Mouse (Mus musculus) cerebellum, adult 18-20 months (tissue): Measurements from ENCODE around the gene Cpa2.

ENCODE experiments used
- DNase-seq, 2 experiments: peaks; one replicate each; pipeline ENCODE4 v3.0.0; 2021

Gene Cpa2

GRCm38 (mm10) chr6:30541009-30541799 lies at the start of gene Cpa2:
Gene Cpa2, plus strand, starts transcription at chr6:30541582.
- DNase-seq = no peak

DNA sequence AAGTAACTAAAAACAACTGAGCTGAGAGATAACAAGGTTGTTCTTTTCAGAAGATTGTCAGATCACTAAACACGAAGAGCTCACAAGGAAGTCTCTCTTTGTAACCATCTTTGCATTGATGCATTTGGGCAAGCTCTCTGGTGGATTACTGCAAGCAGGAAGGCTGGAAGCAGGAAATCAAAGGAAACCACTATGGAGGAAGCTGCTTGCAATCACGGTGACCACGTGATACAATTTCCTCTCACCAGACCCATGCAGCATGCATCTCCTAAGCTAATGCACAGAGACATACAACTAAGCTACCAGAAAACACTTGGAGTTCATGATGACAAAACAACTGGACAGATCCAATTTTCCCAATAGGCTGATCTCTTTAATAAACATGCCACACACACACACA lies 42.3 kb upstream of the Cpa2 start:
- no peak for DNase-seq

DNA sequence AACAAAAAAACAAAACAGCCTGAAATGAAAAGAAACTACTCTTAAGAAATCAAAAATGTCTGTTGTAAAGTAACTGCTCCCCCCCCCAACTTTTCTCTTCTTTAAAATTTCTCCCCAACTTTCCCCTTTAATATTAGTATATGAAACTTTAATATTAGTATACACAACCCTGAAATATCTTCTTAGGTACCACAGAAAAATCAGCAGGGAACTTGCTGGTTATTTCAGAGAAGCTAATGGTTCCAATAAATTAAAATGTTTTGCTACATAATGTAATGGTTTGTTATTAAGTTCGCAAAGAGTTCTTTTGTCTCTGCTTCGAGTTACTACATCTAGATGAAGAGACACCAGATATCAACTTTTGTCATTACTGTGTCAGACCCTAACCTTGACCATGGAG lies 32.6 kb upstream of the Cpa2 start:
- no peak for DNase-seq

- DNase-seq = peak; percentile 98 to 99
Observed at GRCm38 (mm10) chr6:30509265-30510239, 31.8 kb upstream of the Cpa2 start, which contains the start of the genes Tmem209 and Ssmem1. Gene Tmem209, minus strand, starts transcription at chr6:30509783. Gene Ssmem1, plus strand, starts transcription at chr6:30509849.

DNA sequence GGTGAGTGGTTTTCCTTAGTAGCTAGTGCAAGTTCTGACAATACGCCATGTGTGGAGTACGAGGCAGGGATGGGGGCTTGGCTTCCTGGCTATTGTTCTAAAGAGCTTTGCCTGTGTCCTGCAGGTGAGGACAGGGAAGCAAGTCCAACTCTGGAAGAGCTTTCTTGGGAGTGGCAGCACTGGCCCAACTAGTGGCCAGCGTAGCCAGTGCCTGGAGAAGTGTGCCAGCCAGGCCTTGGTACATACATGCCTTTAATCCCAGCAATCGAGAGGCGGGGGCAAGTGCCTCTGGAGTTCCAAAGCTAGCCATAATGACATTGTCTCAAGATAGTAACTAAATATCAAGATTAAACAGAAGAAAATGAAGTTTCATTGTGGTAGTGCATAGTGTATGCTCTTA lies 31.1 kb upstream of the Cpa2 start:
- DNase-seq = peak; percentile 8 to 26

GRCm38 (mm10) chr6:30514242-30514641 lies 27.1 kb upstream of the Cpa2 start:
- no peak for DNase-seq

- DNase-seq = no peak
Observed at GRCm38 (mm10) chr6:30520400-30520799, 21.0 kb upstream of the Cpa2 start.

- DNase-seq = no peak
Observed at GRCm38 (mm10) chr6:30525456-30526332, 15.7 kb upstream of the Cpa2 start.

DNA sequence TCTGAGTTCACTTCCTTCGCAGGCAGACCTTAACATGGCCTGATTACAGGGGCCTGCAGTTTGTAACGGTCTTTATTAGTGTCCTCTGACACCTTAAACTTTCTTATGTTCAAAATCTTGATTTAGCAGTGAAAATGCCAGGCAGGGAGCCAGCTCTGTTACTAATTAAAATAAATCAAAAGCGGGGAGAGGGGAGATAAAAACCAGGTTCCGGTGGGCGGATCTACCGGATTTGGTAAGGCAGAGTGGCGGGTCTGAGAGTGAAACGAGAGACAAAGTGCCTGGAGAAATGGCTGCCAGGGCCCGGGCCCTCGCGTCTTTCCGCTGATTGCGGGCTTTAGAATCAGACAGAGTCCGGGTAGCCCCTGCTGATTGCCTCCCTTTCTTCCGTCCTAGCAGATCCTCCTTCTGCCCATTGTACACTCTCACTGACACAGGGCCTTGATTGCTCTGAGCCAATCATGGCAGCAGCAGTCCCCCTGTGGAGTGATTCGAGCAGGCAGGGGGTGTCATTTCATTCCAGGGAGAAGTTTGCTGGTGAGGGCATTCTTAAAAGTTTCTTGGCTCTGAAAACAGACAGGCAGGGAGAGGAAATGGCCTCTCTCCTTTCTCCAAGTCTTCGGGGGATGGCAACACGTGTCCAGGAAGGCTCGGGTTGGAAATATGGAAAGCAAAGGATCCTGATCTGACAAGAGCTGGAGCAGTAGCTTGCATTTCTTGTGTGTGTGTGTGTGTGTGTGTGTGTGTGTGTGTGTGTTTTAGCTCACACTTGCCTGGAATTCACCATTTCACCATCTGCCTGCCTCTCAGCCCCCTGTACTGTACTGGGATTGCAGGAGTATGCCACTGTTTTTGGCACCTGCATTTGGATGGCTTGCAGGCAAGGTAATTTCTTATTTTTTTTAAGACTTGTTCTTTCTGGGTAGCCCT lies 14.5 kb upstream of the Cpa2 start:
- no peak for DNase-seq

GRCm38 (mm10) chr6:30528800-30529199 lies 12.6 kb upstream of the Cpa2 start:
- no peak for DNase-seq

- peak; percentile 71 to 78 for DNase-seq
Observed at GRCm38 (mm10) chr6:30535340-30535739, 6.0 kb upstream of the Cpa2 start.

- no peak for DNase-seq
Observed at GRCm38 (mm10) chr6:30538240-30538639, 3.1 kb upstream of the Cpa2 start.

GRCm38 (mm10) chr6:30538800-30539199 lies 2.6 kb upstream of the Cpa2 start:
- no peak for DNase-seq

- DNase-seq = no peak
Observed at GRCm38 (mm10) chr6:30542277-30542676, 895 bp downstream of the Cpa2 start.

DNA sequence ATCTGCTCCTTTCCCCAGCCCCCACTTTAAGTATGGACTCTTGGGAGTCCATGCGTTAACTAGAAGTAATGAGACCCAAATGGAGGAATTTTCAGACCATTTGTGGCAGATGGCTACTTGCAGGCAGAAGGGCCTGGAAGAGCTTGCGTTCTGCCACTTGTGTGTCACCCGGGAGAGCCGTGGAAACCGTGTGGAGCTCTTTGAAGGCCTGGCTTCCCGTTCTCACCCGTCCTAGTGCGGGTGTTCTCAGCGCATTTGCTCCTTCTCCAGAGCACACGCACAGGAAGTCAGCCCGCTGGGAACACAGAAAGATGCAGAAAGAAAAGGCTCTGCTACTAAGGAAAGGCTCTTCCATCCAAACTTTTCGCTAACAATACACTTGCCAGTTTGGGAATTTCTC lies 1.7 kb downstream of the Cpa2 start:
- no peak for DNase-seq

DNA sequence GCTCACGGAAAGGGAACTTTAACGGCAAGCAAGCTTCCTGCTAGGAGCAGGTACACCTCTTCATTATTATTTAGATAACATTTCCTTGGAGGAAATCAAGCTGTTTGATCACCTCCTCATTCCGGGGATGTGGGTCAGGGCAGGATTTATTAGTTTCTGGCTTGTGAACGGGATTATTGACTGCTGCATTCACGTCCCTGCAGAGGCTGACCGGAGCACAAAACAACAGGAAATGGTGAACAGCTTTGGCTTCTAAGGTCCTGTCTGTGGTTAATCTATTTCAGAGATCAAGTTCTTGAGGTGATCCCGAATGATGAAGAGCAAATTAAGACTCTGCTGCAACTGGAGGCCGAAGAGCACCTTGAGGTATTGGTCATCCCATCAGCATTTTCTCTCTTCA lies 2.5 kb downstream of the Cpa2 start:
- DNase-seq = no peak

GRCm38 (mm10) chr6:30545689-30546088 lies 4.3 kb downstream of the Cpa2 start:
- DNase-seq = no peak

DNA sequence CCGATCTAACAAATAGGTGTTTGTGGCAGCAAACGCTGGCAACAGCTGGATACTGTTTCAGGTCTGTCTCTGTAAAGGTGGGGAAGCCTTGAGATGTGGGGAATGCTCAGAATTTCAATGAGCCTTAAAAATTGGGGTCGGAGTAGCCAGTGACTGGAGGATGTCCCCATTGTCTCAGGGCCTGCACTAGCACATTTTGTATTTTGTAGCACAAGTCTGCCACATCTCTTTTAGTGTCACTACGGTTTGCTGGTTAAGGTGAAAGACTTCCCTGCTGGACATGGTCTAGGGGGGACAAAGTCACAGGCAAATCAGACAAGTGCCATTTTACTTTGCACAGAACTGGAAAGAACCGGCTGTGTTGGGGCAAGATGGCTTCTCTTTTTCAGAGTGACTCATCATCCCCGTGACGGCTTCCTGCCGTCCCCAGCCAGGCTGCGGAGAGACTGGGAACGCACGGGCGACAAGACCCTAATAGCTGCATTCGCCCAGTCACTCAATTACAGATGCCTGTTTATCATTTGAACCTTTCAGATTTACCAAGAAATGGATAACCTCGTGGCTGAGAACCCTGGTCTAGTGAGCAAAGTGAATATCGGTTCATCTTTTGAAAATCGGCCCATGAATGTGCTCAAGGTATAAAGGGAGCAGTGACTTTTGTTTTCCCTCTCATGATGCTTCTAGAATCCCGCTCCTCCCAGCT lies 5.3 kb downstream of the Cpa2 start:
- peak in 1 of 2 experiments; percentile 46 for DNase-seq

- DNase-seq = peak; percentile 58 to 65
Observed at GRCm38 (mm10) chr6:30547274-30547645, 5.9 kb downstream of the Cpa2 start.

DNA sequence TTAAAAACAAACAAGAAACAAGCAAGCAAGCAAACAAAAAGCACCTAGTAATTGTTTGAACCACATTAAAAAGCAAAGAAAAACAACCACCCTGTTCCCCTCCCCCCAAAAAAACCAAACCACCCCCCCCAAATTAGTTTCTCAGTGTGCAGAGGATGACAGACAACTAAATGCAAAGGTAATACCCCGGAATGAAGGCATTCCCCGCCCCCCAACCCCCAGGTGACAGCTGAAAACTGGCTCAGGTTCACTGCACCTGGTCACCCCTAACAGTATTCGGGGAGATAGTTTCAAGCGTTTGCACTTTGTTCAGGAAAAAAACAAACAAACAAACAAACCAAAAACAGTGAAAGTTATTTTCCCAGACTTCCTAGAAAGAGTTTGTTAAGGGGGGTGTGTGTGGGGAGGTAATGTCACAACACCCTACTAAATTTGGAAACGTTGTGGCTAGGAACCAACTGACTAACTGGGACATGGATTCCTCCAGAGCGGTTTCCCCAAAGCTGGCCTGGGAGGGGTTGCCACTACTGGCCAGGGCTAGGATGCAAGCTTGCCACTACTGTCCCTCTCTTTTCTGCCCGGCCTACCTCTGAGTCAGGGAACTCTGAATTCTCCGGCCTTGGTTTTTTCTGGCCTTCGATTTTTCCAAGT lies 6.4 kb downstream of the Cpa2 start:
- DNase-seq = peak; percentile 28 to 36
